Mouse (Mus musculus): ENCODE measurements at regions not wholly inside any gene's neighbourhood (a gene's known extent, or its start where the extent isn't known, plus 50 kb on each side); places are given as distances from the start of the nearest gene placed in this dataset.
A peak's percentile ranks its signal among the peaks of the same experiment; 100 is the strongest.

DNA sequence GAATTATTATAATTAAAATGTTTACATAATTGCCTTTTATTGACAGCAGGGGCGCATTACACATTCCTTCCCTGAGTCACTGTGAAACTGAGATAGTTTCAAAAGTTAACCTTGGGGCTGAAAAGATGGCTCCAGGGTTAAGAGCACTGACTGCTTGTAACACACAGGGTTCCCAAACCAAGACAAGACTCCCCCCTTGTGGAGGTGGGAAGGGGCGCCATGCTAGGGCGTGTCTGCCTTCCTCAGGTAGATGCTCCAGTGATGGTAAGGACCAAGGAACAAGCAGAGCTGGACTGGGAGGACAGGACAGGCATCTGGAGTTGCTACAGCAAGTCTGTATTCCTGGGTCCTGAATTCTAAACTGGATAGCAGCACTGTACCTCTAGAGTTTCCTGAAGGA is 351.9 kb downstream of the Tbc1d22a start:
- DNase-seq (ENCODE audit: extremely low spot score in 1 of 2, low spot score in 1 of 2): no peak

- DNase-seq (ENCODE audit: extremely low spot score in 1 of 2, low spot score in 1 of 2): no peak
Observed at GRCm38 (mm10) chr15:86574311-86574710, 360.1 kb downstream of the Tbc1d22a start.

DNA sequence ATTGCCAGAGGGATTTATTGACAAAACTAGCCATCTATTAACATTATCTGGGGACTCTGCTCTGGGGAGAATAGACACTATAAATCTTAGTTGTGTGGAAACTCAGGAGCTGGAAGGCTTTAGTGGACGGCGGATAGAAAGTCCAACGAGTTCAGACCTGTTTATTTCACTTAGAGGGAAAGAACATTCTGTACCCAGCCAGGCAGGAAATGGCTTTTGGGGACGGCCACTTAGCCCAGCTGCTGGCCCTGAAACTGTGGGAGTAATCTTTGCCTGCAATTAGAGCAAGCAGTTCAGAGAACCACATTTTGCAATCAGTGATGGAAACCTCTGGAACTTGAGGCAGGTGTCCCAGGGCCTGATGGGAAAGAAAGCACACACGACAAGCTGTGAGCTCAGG is 362.4 kb downstream of the Tbc1d22a start:
- no peak for DNase-seq (ENCODE audit: extremely low spot score in 1 of 2, low spot score in 1 of 2)

GRCm38 (mm10) chr15:86578689-86579088 is 364.4 kb downstream of the Tbc1d22a start:
- DNase-seq (ENCODE audit: extremely low spot score in 1 of 2, low spot score in 1 of 2): no peak

DNA sequence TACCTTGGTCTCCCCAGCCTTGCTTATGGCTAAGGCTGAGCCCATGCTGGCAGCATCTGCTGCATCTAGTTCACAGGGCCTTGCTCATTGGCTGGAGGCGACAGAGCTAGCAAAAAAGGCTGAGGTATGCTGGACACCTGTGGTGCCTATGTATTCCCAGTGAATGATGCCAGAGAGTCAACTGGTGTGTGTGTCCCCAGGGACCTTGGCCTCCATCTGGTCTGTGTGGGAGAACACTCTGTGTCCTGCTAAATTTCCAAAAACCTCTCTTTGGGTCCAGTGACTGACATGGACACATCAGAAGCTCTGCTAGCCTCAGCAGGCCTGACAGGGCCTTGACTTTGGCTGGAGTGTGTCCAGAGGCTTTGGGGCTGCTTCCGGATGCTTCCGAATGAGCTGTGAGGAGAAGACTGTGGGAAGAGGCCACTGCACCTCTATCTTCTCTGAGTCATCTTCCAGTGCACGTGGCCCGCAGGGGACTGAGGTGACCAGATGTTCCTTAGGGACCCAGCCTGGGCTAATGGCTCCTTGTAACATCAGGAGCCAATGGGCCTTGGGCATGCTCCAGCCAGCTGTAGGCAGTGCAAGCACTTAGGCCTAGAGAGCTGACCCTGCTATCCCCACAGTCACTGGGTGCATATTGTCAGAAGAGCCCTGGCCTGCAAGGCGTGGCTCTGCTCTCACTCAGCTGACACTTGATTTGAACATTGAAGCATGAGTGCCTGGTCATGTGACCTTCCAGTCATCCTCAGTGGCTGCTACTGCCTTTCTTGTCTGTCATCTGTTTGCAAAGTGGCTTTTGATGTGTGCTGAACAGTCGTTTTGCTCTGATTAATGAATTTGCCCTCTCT is 368.2 kb downstream of the Tbc1d22a start:
- DNase-seq (ENCODE audit: extremely low spot score in 1 of 2, low spot score in 1 of 2): no peak

GRCm38 (mm10) chr15:86585716-86586115 is 371.5 kb downstream of the Tbc1d22a start:
- no peak for DNase-seq (ENCODE audit: extremely low spot score in 1 of 2, low spot score in 1 of 2)

DNA sequence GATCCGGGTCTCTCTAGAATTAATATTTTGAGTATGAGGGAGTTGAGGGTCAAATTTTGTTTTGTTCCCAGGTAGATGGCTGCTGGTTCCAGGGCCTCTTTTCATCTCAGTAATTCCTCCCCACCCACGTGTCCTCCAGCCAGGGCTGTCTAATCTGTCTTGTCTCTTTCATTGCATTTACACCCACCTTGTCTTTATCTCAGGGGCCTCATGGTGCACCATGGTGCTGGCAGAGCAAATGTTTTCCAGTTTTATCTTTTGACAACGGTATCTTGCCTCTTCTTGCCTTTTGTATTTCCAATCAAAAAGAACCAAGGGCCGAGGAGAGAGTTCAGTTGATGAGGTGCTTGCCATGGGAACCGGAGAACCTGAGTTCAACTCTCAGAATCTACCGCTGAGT is 372.9 kb downstream of the Tbc1d22a start:
- DNase-seq (ENCODE audit: extremely low spot score in 1 of 2, low spot score in 1 of 2): no peak

DNA sequence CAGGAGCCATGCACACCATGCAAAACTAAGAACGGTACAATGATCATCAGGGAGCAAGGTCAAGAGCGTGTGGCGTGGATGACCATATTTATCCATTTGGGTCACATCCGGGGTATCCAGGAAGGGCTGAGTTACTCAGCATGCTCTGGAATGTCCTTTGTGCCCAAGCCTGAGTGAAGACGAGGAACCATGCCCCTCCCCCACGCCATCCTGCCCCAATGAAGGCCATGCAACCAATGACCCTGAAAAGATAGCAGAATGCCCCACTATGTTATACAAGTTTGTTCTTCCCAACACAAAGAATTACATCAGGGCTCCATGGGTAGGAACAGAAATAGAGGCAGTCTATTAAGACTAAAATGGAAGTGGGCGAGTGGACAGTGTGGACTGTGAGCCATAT is 375.8 kb downstream of the Tbc1d22a start:
- DNase-seq (ENCODE audit: extremely low spot score in 1 of 2, low spot score in 1 of 2): no peak

GRCm38 (mm10) chr15:86590896-86591295 is 376.6 kb downstream of the Tbc1d22a start:
- peak in 1 of 2 experiments; percentile 18 for DNase-seq (ENCODE audit: extremely low spot score in 1 of 2, low spot score in 1 of 2)

GRCm38 (mm10) chr15:86593404-86593803 is 379.1 kb downstream of the Tbc1d22a start:
- DNase-seq (ENCODE audit: extremely low spot score in 1 of 2, low spot score in 1 of 2): peak; percentile 37 to 77

DNA sequence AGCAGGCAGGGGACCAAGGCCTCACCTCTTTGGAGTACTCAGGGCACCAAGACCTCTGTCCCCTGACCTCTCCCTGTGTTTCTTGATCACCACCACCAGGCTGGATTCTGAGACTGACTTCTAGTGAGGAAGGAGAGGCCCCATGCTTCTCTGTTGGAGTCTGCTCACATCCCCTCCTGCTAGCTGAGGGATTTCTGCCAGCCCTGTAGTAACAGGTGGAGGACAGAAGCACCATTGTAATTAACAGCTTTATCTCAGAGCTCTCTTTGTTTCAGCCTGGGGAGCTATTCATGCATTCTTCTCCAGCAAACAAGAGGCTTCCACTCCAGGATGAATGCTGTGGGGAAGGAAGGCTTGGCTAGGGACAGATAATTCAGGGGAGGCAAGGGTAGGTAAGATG is 392.2 kb downstream of the Tbc1d22a start:
- peak in 1 of 2 experiments; percentile 18 for DNase-seq (ENCODE audit: extremely low spot score in 1 of 2, low spot score in 1 of 2)

DNA sequence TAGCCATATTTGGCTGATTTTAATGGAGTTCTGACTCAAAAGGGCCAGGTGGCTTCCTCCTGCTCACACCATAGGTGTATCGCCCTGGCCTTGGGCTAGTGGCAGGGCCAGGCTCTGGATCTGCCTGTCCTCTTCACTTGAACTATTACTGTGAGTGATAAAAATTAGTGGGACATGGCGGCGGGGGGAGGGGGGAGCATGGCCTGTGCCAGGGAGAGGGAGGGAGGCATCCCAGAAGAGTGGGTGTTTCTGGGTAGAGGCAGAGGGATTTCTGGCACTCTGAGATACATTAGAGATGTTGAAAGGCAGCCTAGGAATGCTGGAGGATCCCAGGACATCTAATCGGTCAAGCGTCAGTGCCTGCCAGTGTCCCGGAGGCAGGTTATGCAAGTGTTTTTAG is 395.4 kb downstream of the Tbc1d22a start:
- no peak for DNase-seq (ENCODE audit: extremely low spot score in 1 of 2, low spot score in 1 of 2)

DNA sequence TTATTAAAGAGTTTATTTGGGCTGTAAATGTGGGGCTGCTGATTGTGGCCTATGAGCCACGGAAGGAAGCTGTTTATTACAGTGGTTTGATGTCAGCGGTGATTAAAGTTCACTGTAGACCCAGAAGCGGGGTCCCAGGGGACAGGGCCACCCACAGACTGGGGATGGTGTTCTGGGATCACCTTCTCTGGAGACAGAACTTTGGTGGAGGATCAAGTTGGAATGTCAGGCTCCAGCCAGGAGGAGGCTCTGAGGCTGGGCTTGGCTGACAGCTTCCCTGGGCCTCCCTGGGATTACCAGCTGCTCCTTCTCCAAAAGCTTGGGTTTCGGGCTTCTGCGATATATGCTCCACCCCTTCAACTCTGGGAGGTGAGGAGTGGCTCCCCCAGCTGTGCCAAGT is 417.1 kb downstream of the Tbc1d22a start:
- no peak for DNase-seq (ENCODE audit: extremely low spot score in 1 of 2, low spot score in 1 of 2)

DNA sequence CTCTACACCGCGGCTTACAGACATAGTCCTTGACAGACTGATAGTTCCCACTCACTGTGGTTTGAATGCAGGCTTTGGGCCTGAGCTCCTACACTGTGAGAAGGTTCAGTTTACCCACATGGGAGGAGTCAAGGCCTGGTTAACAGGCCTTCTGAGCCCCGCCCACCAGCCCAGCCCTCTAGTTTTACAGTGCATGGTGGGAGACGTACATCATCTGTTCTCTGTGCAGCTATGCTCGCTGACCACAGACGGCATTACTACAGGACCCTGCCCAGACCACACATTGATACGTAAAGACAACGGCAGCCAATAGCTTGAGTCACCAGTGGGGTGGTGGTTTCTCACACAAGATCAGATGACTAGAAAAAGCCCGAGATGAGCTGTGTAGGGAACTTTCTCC is 431.0 kb downstream of the Tbc1d22a start:
- no peak for DNase-seq (ENCODE audit: extremely low spot score in 1 of 2, low spot score in 1 of 2)

DNA sequence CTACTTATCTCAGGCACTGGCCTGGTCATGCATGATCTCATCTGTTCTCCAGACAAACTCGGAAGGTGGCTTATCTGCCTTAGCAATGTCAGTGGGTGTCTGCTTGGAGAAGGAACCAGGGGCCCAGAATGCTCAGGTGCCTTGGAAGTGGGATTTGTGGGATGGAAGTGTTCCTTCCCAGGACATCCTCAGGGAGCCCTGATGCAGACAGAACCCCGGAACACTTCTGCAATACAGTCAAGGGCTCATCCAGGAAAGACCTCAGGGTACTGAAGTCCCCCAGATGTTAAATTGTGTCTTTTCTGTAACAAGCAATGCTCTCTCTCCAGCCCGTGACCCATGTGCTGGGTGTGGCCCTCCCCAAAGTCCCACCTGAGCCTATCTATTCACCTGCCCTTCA is 433.9 kb downstream of the Tbc1d22a start:
- DNase-seq (ENCODE audit: extremely low spot score in 1 of 2, low spot score in 1 of 2): no peak

DNA sequence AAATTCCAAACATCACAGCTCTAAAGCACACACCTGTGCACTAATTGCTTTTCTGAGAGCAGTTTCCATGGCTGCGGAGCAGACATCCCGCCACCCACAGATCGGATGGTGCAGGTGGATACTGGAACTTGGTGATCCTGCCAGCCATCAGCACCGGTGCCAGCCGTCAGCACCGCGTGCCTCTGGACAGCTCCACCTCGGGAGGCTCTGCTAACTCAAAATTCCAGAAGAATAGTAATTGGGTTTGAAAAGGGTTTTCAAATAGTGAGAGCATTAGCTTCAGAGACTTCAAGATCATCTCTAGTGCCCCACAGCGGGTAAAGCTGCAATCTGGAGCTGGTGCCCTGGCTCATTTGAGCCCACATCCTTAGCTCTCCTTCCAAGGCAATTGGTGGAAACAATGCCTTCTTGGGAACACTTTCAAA is 458.8 kb downstream of the Tbc1d22a start:
- peak in 1 of 2 experiments; percentile 31 for DNase-seq (ENCODE audit: extremely low spot score in 1 of 2, low spot score in 1 of 2)

DNA sequence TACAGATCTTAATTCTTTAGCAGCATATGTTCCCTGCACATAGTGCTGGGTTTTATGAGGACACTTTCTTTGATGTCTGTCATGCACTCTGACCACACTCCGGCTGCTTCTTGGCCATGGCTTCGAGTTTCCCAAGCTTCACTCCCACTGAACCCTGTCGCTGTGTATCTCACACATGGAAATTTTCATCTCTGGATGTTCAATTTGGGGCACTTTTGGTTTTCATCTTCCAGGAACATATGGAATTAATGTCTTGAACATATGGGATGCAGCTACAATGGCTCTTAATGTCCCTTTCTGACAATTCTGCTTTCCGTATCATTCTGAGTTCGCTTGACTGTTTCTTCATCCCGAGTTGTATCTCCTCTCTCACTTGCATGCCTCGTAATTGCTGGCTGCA is 462.8 kb downstream of the Tbc1d22a start:
- DNase-seq (ENCODE audit: extremely low spot score in 1 of 2, low spot score in 1 of 2): peak in 1 of 2 experiments; percentile 29

DNA sequence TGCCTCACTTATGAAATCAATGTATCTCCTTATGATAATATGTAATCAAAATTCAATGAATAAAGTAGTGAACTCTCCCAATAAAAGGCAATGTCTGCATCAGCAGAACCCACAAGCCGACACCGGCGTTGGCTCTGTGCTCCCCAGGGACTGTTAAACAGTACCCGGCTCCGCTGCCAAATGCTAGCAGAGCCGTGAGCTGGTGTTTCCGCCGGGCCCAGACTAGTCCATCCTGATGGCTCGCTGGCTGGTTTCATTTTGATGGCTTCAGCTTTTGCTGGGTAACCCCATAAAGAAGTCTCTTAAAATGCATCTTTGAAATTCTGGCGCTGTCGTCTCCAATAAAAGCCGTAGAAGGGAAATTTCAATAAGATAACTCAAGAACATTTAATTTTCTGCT is 468.8 kb downstream of the Tbc1d22a start:
- DNase-seq (ENCODE audit: extremely low spot score in 1 of 2, low spot score in 1 of 2): no peak

DNA sequence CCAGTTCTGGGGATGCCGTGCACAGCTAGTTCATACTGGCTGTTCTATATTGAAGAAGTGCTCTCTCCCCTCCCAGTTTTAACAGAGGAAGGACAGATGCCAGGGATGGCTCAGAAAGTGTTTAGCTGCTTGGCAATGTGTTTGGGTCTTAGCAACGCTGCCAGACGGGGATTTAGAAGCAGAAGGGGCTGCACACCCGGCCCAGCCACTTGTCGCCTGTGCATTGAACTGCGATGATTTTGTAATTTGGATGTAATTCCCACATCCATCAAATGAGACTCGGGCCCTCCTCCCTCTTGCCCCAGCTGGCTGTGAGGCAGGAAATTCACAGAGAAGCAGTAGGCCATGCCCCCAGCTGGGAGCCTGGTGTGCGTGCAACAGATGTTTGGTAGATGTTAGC is 475.4 kb downstream of the Tbc1d22a start:
- DNase-seq (ENCODE audit: extremely low spot score in 1 of 2, low spot score in 1 of 2): no peak

DNA sequence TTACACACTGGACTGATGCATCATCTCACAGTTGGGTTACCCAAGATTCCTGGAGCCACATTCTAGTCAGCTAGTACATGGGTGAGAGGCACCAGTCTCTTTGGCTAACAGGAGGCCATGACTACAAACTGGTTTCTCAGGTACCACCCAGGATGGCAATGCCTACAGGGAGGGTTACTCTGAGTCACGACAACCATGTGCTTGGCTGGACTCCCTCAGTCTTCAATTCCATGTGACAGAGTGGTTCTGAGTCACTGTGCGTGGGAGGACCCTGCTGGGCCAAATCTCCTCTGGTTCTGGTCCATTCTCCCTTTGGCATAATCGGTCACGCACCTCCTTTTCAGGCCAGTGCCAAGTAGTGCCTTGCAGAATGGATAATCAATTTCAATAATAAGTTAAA is 482.5 kb downstream of the Tbc1d22a start:
- peak; percentile 36 to 70 for DNase-seq (ENCODE audit: extremely low spot score in 1 of 2, low spot score in 1 of 2)

DNA sequence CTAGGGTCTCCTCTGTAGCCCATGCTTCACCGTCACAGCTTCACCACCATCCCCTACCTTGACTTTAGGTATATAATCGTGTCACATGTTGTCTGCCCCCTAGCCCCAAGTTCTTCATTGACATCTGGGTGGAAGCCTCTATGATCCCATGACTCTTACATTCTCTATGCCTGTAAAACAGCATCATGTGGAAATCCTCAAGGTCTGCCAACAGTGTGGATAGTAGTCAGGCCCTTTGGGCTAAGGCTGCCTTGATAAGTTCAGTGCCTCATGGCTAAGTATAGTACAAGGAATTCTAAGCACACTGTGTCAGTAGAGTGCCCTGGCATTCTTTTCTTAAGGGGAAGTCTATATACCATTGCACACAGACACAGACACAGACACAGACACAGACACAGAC is 496.2 kb downstream of the Tbc1d22a start:
- no peak for DNase-seq (ENCODE audit: extremely low spot score in 1 of 2, low spot score in 1 of 2)

GRCm38 (mm10) chr15:86718376-86718775 is 504.1 kb downstream of the Tbc1d22a start:
- no peak for DNase-seq (ENCODE audit: extremely low spot score in 1 of 2, low spot score in 1 of 2)

GRCm38 (mm10) chr15:86719088-86719487 is 504.8 kb downstream of the Tbc1d22a start:
- no peak for DNase-seq (ENCODE audit: extremely low spot score in 1 of 2, low spot score in 1 of 2)

All from frontal cortex, adult 2 months (tissue).